Mouse (Mus musculus) neural tube, embryonic 12.5 days (tissue): ENCODE data around the gene Fam98c. TPM values are rescaled to one million over a fixed set of nuclear protein-coding genes. Genes with fewer than 3 reads are reported as not detected.

Experiments used
- ATAC-seq: fragments of 200-750 bp; cut with Nextera tagmentation; 2 replicates; pipeline ENCODE4 v1.8.0; 2017; ENCODE audit warnings: low read depth, mild to moderate bottlenecking, moderate TSS enrichment, moderate library complexity; ENCODE audit not compliant: low FRiP score
- H3K27ac ChIP-seq: fragments of 300-500 bp; sonication (generic); 2 replicates; pipeline ENCODE4 v1.5.1; 2016
- H3K27me3 ChIP-seq: fragments of 300-500 bp; sonication (generic); replicated peaks from 2 replicates; pipeline ENCODE4 v1.6.1; 2016; ENCODE audit warnings: mild to moderate bottlenecking
- H3K36me3 ChIP-seq: fragments of 300-500 bp; sonication (generic); 2 replicates; pipeline ENCODE4 v1.6.1; 2016; ENCODE audit warnings: mild to moderate bottlenecking
- H3K4me1 ChIP-seq: fragments of 300-500 bp; sonication (generic); 2 replicates; pipeline ENCODE4 v1.6.1; 2016
- H3K4me2 ChIP-seq: fragments of 300-500 bp; sonication (generic); replicated peaks from 2 replicates; pipeline ENCODE4 v1.6.1; 2016; ENCODE audit warnings: mild to moderate bottlenecking
- H3K4me3 ChIP-seq: fragments of 300-500 bp; sonication (generic); 2 replicates; pipeline ENCODE4 v1.5.1; 2016
- H3K9ac ChIP-seq: fragments of 300-500 bp; sonication (generic); 2 replicates; pipeline ENCODE4 v1.6.1; 2016; ENCODE audit warnings: mild to moderate bottlenecking
- H3K9me3 ChIP-seq: fragments of 300-500 bp; sonication (generic); 2 replicates; pipeline ENCODE4 v1.6.1; 2016; ENCODE audit warnings: mild to moderate bottlenecking
- WGBS: fragments of 180-500 bp; shearing (Covaris S2); methylation state at CpG from one replicate; pipeline ENCODE4 v1.1.7; 2016; 5-methylcytosine and 5-hydroxymethylcytosine counted together
- polyA plus RNA-seq: library from polyadenylated mRNA; unstranded; fragments of >200 nt; fragmentation: Nextera tagmentation; extraction: Ambion mirVana; gene quantifications from 2 replicates; pipeline ENCODE4 v1.2.1, GENCODE M21; 2016

Fam98c gene
- polyA plus RNA-seq, 1 experiment from 2014 or later: 33.7 TPM

GRCm38 (mm10) chr7:29170066-29170754 lies 14.2 kb upstream of the Fam98c start, which contains the start of the genes Ggn and Spred3:
Gene Ggn, plus strand, starts transcription at chr7:29170210.
Gene Spred3, minus strand, starts transcription at chr7:29170411.
- Histone ChIP-seq H3K36me3 (peaks cover 26% of the 10 kb centered on the region), H3K4me3 (peak within 1 kb of the TSS; percentile 66), H3K9ac (peak within 1 kb of the TSS; percentile 68), H3K4me2 (peak within 1 kb of the TSS; percentile 68), H3K9me3 (no peaks in the 10 kb centered on the region), H3K27me3 (peaks cover 49% of the 10 kb centered on the region), H3K4me1 (peaks cover 47% of the 10 kb centered on the region), H3K27ac (peak within 1 kb of the TSS; percentile 47)
- ATAC-seq: peak; percentile 51
- WGBS: under 1% methylated on average over 30 of the region's 30 CpGs

GRCm38 (mm10) chr7:29169231-29170065 lies 13.4 kb upstream of the Fam98c start:
- Histone ChIP-seq H3K4me3 (peak overlapping the region; percentile 66), H3K9me3 (no peaks in the 10 kb centered on the region), H3K9ac (peak overlapping the region; percentile 68), H3K36me3 (peaks cover 18% of the 10 kb centered on the region), H3K4me1 (peaks cover 47% of the 10 kb centered on the region), H3K27me3 (peaks cover 42% of the 10 kb centered on the region), H3K4me2 (peak overlapping the region; percentile 68), H3K27ac (peak overlapping the region; percentile 47)
- WGBS: under 1% methylated on average over 26 of the region's 39 CpGs
- ATAC-seq: peak; percentile 77

- Histone ChIP-seq H3K4me1 (peaks cover 47% of the 10 kb centered on the region), H3K27me3 (peaks cover 35% of the 10 kb centered on the region)
- WGBS: under 1% methylated on average over 14 of the region's 14 CpGs
Measured at GRCm38 (mm10) chr7:29168791-29169230, 12.8 kb upstream of the Fam98c start.

GRCm38 (mm10) chr7:29168121-29168695 lies 12.2 kb upstream of the Fam98c start:
- whole genome bisulfite sequencing: 2% methylated on average over 10 of the region's 10 CpGs
- no peak for ATAC-seq
- no peaks in the 10 kb centered on the region for H3K9me3 ChIP-seq
- H3K4me3 ChIP-seq: peak overlapping the region; percentile 66
- peaks cover 29% of the 10 kb centered on the region for H3K27me3 ChIP-seq
- no peak overlapping the region for H3K27ac ChIP-seq
- peaks cover 13% of the 10 kb centered on the region; the same call in 1 of the 2 replicates for H3K36me3 ChIP-seq
- H3K9ac ChIP-seq: peak overlapping the region; percentile 68
- peak overlapping the region; percentile 68 for H3K4me2 ChIP-seq
- H3K4me1 ChIP-seq: peaks cover 44% of the 10 kb centered on the region

More at GRCm38 (mm10) chr7:29168791-29169230, 12.8 kb upstream of the Fam98c start:
- H3K9ac ChIP-seq: peak overlapping the region; percentile 68
- ATAC-seq: peak; percentile 14
- H3K4me2 ChIP-seq: peak overlapping the region; percentile 68
- no peaks in the 10 kb centered on the region for H3K9me3 ChIP-seq
- H3K4me3 ChIP-seq: peak overlapping the region; percentile 66
- H3K27ac ChIP-seq: no peak overlapping the region
- H3K36me3 ChIP-seq: peaks cover 13% of the 10 kb centered on the region

GRCm38 (mm10) chr7:29167656-29168055 lies 11.6 kb upstream of the Fam98c start:
- 14% methylated on average over 19 of the region's 19 CpGs for WGBS
- H3K27ac ChIP-seq: no peak overlapping the region
- no peaks in the 10 kb centered on the region for H3K9me3 ChIP-seq
- H3K27me3 ChIP-seq: peaks cover 24% of the 10 kb centered on the region
- peak overlapping the region; percentile 68 for H3K9ac ChIP-seq
- peaks cover 10% of the 10 kb centered on the region; the same call in 1 of the 2 replicates for H3K36me3 ChIP-seq
- H3K4me2 ChIP-seq: peak overlapping the region; percentile 68
- no peak for ATAC-seq
- peaks cover 41% of the 10 kb centered on the region for H3K4me1 ChIP-seq
- H3K4me3 ChIP-seq: peak overlapping the region; percentile 66

- WGBS: 24% methylated on average over 9 of the region's 9 CpGs
Measured at GRCm38 (mm10) chr7:29162750-29163525, 6.9 kb upstream of the Fam98c start.

GRCm38 (mm10) chr7:29162294-29162693 lies 6.3 kb upstream of the Fam98c start:
- Histone ChIP-seq H3K9me3 (no peaks in the 10 kb centered on the region), H3K27ac (no peak overlapping the region), H3K9ac (no peak overlapping the region), H3K4me2 (no peak overlapping the region), H3K36me3 (peaks cover 22% of the 10 kb centered on the region), H3K4me3 (no peak overlapping the region), H3K27me3 (peaks cover 27% of the 10 kb centered on the region), H3K4me1 (0 out of 2 replicates have a peak, but pooled peaks cover 2% of the 10 kb centered on the region)
- no peak for ATAC-seq
- 87% methylated on average over 5 of the region's 5 CpGs for WGBS

More at GRCm38 (mm10) chr7:29162750-29163525, 6.9 kb upstream of the Fam98c start:
- H3K9ac ChIP-seq: no peak overlapping the region
- no peaks in the 10 kb centered on the region for H3K9me3 ChIP-seq
- no peak overlapping the region for H3K4me2 ChIP-seq
- H3K4me1 ChIP-seq: peaks cover 7% of the 10 kb centered on the region; the same call in 1 of the 2 replicates
- no peak for ATAC-seq
- H3K36me3 ChIP-seq: peaks cover 22% of the 10 kb centered on the region
- no peak overlapping the region for H3K4me3 ChIP-seq
- H3K27ac ChIP-seq: no peak overlapping the region
- peaks cover 29% of the 10 kb centered on the region for H3K27me3 ChIP-seq

GRCm38 (mm10) chr7:29158264-29158663 lies 2.2 kb upstream of the Fam98c start:
- Histone ChIP-seq H3K9ac (no peak overlapping the region), H3K9me3 (peaks cover 4% of the 10 kb centered on the region; the same call in 1 of the 2 replicates), H3K4me1 (peaks cover 7% of the 10 kb centered on the region; the same call in 1 of the 2 replicates), H3K36me3 (peaks cover 18% of the 10 kb centered on the region), H3K4me2 (no peak overlapping the region), H3K4me3 (no peak overlapping the region), H3K27ac (no peak overlapping the region), H3K27me3 (peaks cover 27% of the 10 kb centered on the region)
- no peak for ATAC-seq
- 3% methylated on average over 5 of the region's 5 CpGs for WGBS

GRCm38 (mm10) chr7:29155196-29155837 lies 717 bp downstream of the Fam98c start:
- peak; percentile 92 for ATAC-seq

GRCm38 (mm10) chr7:29154018-29154720 lies 1.9 kb downstream of the Fam98c start:
- 95% methylated on average over 14 of the region's 14 CpGs for WGBS
- Histone ChIP-seq H3K4me2 (no peak overlapping the region), H3K27me3 (peaks cover 13% of the 10 kb centered on the region), H3K9me3 (peaks cover 4% of the 10 kb centered on the region; the same call in 1 of the 2 replicates), H3K4me3 (no peak overlapping the region), H3K36me3 (0 out of 2 replicates have a peak, but pooled peaks cover 5% of the 10 kb centered on the region), H3K4me1 (peaks cover 4% of the 10 kb centered on the region; the same call in 1 of the 2 replicates), H3K9ac (no peak overlapping the region), H3K27ac (no peak overlapping the region)
- ATAC-seq: no peak

More at GRCm38 (mm10) chr7:29155196-29155837, 717 bp downstream of the Fam98c start:
- WGBS: 8% methylated on average over 37 of the region's 37 CpGs
- Histone ChIP-seq H3K9ac (peak overlapping the region; percentile 82), H3K9me3 (peaks cover 4% of the 10 kb centered on the region; the same call in 1 of the 2 replicates), H3K27ac (peak overlapping the region; percentile 87), H3K4me3 (peak overlapping the region; percentile 77), H3K27me3 (peaks cover 24% of the 10 kb centered on the region), H3K4me1 (peaks cover 4% of the 10 kb centered on the region; the same call in 1 of the 2 replicates), H3K36me3 (0 out of 2 replicates have a peak, but pooled peaks cover 5% of the 10 kb centered on the region), H3K4me2 (peak overlapping the region; percentile 98)
